Mouse (Mus musculus) liver, embryonic 12.5 days (tissue): ENCODE measurements around the gene Ghsr. TPM values are rescaled to one million over a fixed set of nuclear protein-coding genes. Genes with fewer than 3 reads are reported as not detected.

Experiments
- ATAC-seq: fragments of 200-750 bp; cut with Nextera tagmentation; 2 replicates; pipeline ENCODE4 v1.8.0; 2017; ENCODE audit warnings: moderate number of reproducible peaks, mild to moderate bottlenecking, moderate library complexity
- H3K27ac ChIP-seq: fragments of 300-500 bp; sonication (generic); 2 replicates; pipeline ENCODE4 v1.5.1; 2016; ENCODE audit warnings: mild to moderate bottlenecking
- H3K27me3 ChIP-seq: fragments of 300-500 bp; sonication (generic); replicated peaks from 2 replicates; pipeline ENCODE4 v1.6.1; 2016; ENCODE audit warnings: mild to moderate bottlenecking, moderate library complexity
- H3K36me3 ChIP-seq: fragments of 300-500 bp; sonication (generic); 2 replicates; pipeline ENCODE4 v1.6.1; 2016; ENCODE audit warnings: mild to moderate bottlenecking, moderate library complexity
- H3K4me1 ChIP-seq: fragments of 300-500 bp; sonication (generic); 2 replicates; pipeline ENCODE4 v1.6.1; 2016
- H3K4me2 ChIP-seq: fragments of 300-500 bp; sonication (generic); 2 replicates; pipeline ENCODE4 v1.6.1; 2016; ENCODE audit warnings: mild to moderate bottlenecking, moderate library complexity
- H3K4me3 ChIP-seq: fragments of 300-500 bp; sonication (generic); 2 replicates; pipeline ENCODE4 v1.5.1; 2016; ENCODE audit warnings: mild to moderate bottlenecking, moderate library complexity
- H3K9ac ChIP-seq: fragments of 300-500 bp; sonication (generic); 2 replicates; pipeline ENCODE4 v1.6.1; 2016; ENCODE audit warnings: mild to moderate bottlenecking, moderate library complexity
- H3K9me3 ChIP-seq: fragments of 300-500 bp; sonication (generic); replicated peaks from 2 replicates; pipeline ENCODE4 v1.6.1; 2016; ENCODE audit warnings: mild to moderate bottlenecking, moderate library complexity
- WGBS: fragments of 180-500 bp; shearing (Covaris S2); methylation state at CpG from one replicate; pipeline ENCODE4 v1.1.7; 2016; ENCODE audit not compliant: insufficient replicate concordance; 5-methylcytosine and 5-hydroxymethylcytosine counted together
- polyA plus RNA-seq: library from polyadenylated mRNA; unstranded; fragments of >200 nt; fragmentation: Nextera tagmentation; extraction: Ambion mirVana; gene quantifications from 2 replicates; pipeline ENCODE4 v1.2.1, GENCODE M21; 2016

Ghsr gene
- polyA plus RNA-seq, 1 experiment from 2014 or later, result not detected

GRCm38 (mm10) chr3:27416786-27417185 is 45.6 kb downstream of the Ghsr start:
- Histone ChIP-seq H3K4me2 (no peak overlapping the region), H3K27ac (no peak overlapping the region), H3K4me1 (no peaks in the 10 kb centered on the region), H3K27me3 (no peaks in the 10 kb centered on the region), H3K36me3 (peaks cover 20% of the 10 kb centered on the region), H3K9ac (no peak overlapping the region), H3K4me3 (no peak overlapping the region), H3K9me3 (no peaks in the 10 kb centered on the region)
- ATAC-seq, result no peak
- WGBS, result 83% methylated on average over 10 of the region's 10 CpGs

- WGBS, result 84% methylated on average over 8 of the region's 8 CpGs
- Histone ChIP-seq H3K27ac (no peak overlapping the region), H3K27me3 (no peaks in the 10 kb centered on the region), H3K36me3 (peaks cover 24% of the 10 kb centered on the region), H3K9ac (no peak overlapping the region), H3K4me1 (no peaks in the 10 kb centered on the region), H3K9me3 (no peaks in the 10 kb centered on the region), H3K4me2 (no peak overlapping the region), H3K4me3 (no peak overlapping the region)
- no peak for ATAC-seq
Measured at GRCm38 (mm10) chr3:27418602-27419001, 47.5 kb downstream of the Ghsr start.

- 82% methylated on average over 12 of the region's 12 CpGs for WGBS
- H3K4me3 ChIP-seq, result no peak overlapping the region
- no peaks in the 10 kb centered on the region for H3K4me1 ChIP-seq
- no peak overlapping the region for H3K27ac ChIP-seq
- H3K9me3 ChIP-seq, result no peaks in the 10 kb centered on the region
- no peak overlapping the region for H3K4me2 ChIP-seq
- peaks cover 38% of the 10 kb centered on the region for H3K36me3 ChIP-seq
- ATAC-seq, result no peak
- H3K9ac ChIP-seq, result no peak overlapping the region
- no peaks in the 10 kb centered on the region for H3K27me3 ChIP-seq
Measured at GRCm38 (mm10) chr3:27421980-27422379, 50.8 kb downstream of the Ghsr start.

GRCm38 (mm10) chr3:27422521-27422920 is 51.4 kb downstream of the Ghsr start:
- no peak overlapping the region for H3K27ac ChIP-seq
- H3K9me3 ChIP-seq, result no peaks in the 10 kb centered on the region
- ATAC-seq, result no peak
- WGBS, result 70% methylated on average over 6 of the region's 6 CpGs
- peaks cover 40% of the 10 kb centered on the region for H3K36me3 ChIP-seq
- no peaks in the 10 kb centered on the region for H3K27me3 ChIP-seq
- no peaks in the 10 kb centered on the region for H3K4me1 ChIP-seq
- H3K4me2 ChIP-seq, result no peak overlapping the region
- no peak overlapping the region for H3K4me3 ChIP-seq
- no peak overlapping the region for H3K9ac ChIP-seq

- no peak for ATAC-seq
- no peak overlapping the region for H3K27ac ChIP-seq
- H3K4me2 ChIP-seq, result no peak overlapping the region
- H3K36me3 ChIP-seq, result peaks cover 41% of the 10 kb centered on the region
- H3K9ac ChIP-seq, result no peak overlapping the region
- H3K4me3 ChIP-seq, result no peak overlapping the region
- no peaks in the 10 kb centered on the region for H3K27me3 ChIP-seq
- H3K9me3 ChIP-seq, result no peaks in the 10 kb centered on the region
- WGBS, result 77% methylated on average over 11 of the region's 11 CpGs
- no peaks in the 10 kb centered on the region for H3K4me1 ChIP-seq
Measured at GRCm38 (mm10) chr3:27424049-27424667, 53.0 kb downstream of the Ghsr start.

- no peak overlapping the region for H3K27ac ChIP-seq
- no peaks in the 10 kb centered on the region for H3K9me3 ChIP-seq
- no peaks in the 10 kb centered on the region for H3K27me3 ChIP-seq
- ATAC-seq, result no peak
- no peak overlapping the region for H3K4me2 ChIP-seq
- H3K9ac ChIP-seq, result no peak overlapping the region
- 75% methylated on average over 6 of the region's 6 CpGs for WGBS
- no peak overlapping the region for H3K4me3 ChIP-seq
- no peaks in the 10 kb centered on the region for H3K4me1 ChIP-seq
- peaks cover 39% of the 10 kb centered on the region for H3K36me3 ChIP-seq
Measured at GRCm38 (mm10) chr3:27427406-27427805, 56.3 kb downstream of the Ghsr start.

Other genes with a start within 250 kb of the Ghsr start
- 45.4 TPM in 2 replicates for gene Ect2, start 217.5 kb upstream of the Ghsr start, polyA plus RNA-seq
- gene Nceh1, start 188.4 kb upstream of the Ghsr start, polyA plus RNA-seq, result 2.8 and 3.4 TPM in 2 replicates
- 0.06 and 0.07 TPM in 2 replicates for gene Tnfsf10, start 54.3 kb upstream of the Ghsr start, polyA plus RNA-seq